ENCODE assay signal across 12 mouse cellular contexts in the genomic region with DNA sequence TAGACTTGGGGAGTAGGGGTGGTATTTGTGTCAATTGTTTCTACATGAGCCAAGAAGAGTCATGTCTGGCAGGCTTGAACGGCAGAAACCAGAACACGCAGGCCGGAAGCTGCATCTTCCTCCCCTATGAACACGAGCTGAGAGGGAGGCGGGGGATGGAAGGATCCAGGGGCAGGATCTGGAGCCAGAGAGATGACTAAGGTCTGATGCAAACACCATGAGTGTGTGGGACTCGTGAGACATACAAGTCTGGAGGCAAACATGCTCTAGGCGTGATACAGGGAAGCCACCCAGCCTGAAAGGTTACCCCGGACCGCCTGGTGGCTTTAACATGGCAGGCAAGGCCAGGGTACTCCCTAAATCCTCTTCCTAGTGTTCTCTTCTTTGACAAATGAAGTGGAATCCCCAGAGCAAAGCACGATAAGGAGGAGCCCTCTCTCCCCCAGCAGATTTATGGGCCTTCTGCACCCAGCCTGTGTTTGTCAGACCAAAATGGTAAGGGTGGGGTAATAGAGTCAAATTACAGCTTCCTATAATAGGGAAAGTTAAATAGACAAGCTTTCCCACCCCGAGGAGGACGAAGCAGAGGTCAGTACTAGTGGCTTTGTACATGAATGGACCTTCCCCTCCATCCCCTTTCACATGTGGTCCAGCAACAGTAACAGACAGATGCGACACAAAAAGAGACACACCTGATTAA.
DNase-seq lines count a peak whose midpoint lies in the region; TF ChIP-seq lines count a peak whose summit lies in the region.
"Had no signal": no experiment of that assay in that cellular context is flagged by ENCODE, and none has a peak within 500 bp of the region (broad histone marks: within the 10 kb centered on the region; RNA-seq: fewer than 3 reads in every experiment).

No protein-coding gene starts in this region.

- 77% methylated on average over 13 of the region's 13 CpGs for WGBS in limb, embryonic 10.5 days

- H3K9me3 ChIP-seq in limb, embryonic 10.5 days (replicated peaks), result no peaks in the 10 kb centered on the region
- H3K9me3 ChIP-seq: hindbrain, embryonic 13.5 days had no signal

- peaks cover 13% of the 10 kb centered on the region; the same call in 1 of the 2 replicates for H3K4me1 ChIP-seq in limb, embryonic 10.5 days
- H3K4me1 ChIP-seq: hindbrain, embryonic 13.5 days had no signal

- intact Hi-C loops in left cerebral cortex, adult 2 months (cut with DNase I), result loop anchor here (1.0 to 5.0 kb wide), 4 partner anchors 34 to 415 kb away; no protein-coding TSS in a partner anchor
- intact Hi-C loops in left cerebral cortex, postnatal 4 days (cut with DNase I), result no loop called here

- no peaks in the 10 kb centered on the region for H3K27me3 ChIP-seq in limb, embryonic 10.5 days (ENCODE audit: low read depth, poor library complexity, severe bottlenecking)

- TF ChIP-seq CTCF in left cerebral cortex, adult 2 months (IDR thresholded peaks at IDR 0.05), result no peak

- DNase-seq in gastrocnemius, adult 18-20 months (ENCODE audit: low spot score), result peak; percentile 42
- no peak for DNase-seq in gastrocnemius, postnatal 4 days (ENCODE audit: low spot score in 2 of 2)
- DNase-seq in left cerebral cortex, adult 2 months (ENCODE audit: extremely low spot score in 1 of 2, low spot score in 2 of 2), result peak; percentile 20 to 58
- DNase-seq in left cerebral cortex, postnatal 4 days, result no peak
- DNase-seq in embryo, embryonic 9.5 days (ENCODE audit: extremely low spot score), result peak; percentile 41
- no peak for DNase-seq in limb, embryonic 10.5 days (ENCODE audit: low spot score)
- DNase-seq in retina, postnatal 1 day, result no peak
- no peak for DNase-seq in cerebellum, postnatal 14 days
- DNase-seq: cerebellum, postnatal 36 days; liver had no signal

- no peak overlapping the region for H3K4me3 ChIP-seq in left cerebral cortex, adult 2 months
- no peak overlapping the region for H3K4me3 ChIP-seq in limb, embryonic 10.5 days
- H3K4me3 ChIP-seq: hindbrain, embryonic 13.5 days had no signal

- peak overlapping the region; percentile 72 for H3K27ac ChIP-seq in left cerebral cortex, adult 2 months
- peak overlapping the region; percentile 32; the same call in 1 of the 2 replicates for H3K27ac ChIP-seq in limb, embryonic 10.5 days
- H3K27ac ChIP-seq: hindbrain, embryonic 13.5 days; stomach, postnatal 0 days had no signal

- no peaks in the 10 kb centered on the region for H3K36me3 ChIP-seq in limb, embryonic 10.5 days
- H3K36me3 ChIP-seq: hindbrain, embryonic 13.5 days had no signal

Comparison
In these comparisons a context has a peak if more than half of its experiments do, and no peak if none do; other contexts are left out.
1. DNase-seq: peak in gastrocnemius, adult 18-20 months (single experiment), left cerebral cortex, adult 2 months (2 of 2) and embryo, embryonic 9.5 days (single experiment); none in gastrocnemius, postnatal 4 days (0 of 2), left cerebral cortex, postnatal 4 days (single experiment), limb, embryonic 10.5 days (single experiment), retina, postnatal 1 day (single experiment) and cerebellum, postnatal 14 days (0 of 2).